Mouse (Mus musculus) E14TG2a.4 (cell line): ENCODE results near the gene Coro1c.

Source experiments
- CTCF ChIP-seq: conservative IDR thresholded peaks from 2 replicates; pipeline ENCODE4 v1.5.1; 2014; ENCODE audit warnings: low read length
- NANOG ChIP-seq: IDR thresholded peaks from 2 replicates; pipeline ENCODE4 v1.6.1; 2014; ENCODE audit warnings: borderline replicate concordance, low read length, mixed read lengths
- POU5F1 ChIP-seq: IDR thresholded peaks from 2 replicates; pipeline ENCODE4 v1.6.1; 2014; ENCODE audit warnings: low read length, borderline replicate concordance

DNA sequence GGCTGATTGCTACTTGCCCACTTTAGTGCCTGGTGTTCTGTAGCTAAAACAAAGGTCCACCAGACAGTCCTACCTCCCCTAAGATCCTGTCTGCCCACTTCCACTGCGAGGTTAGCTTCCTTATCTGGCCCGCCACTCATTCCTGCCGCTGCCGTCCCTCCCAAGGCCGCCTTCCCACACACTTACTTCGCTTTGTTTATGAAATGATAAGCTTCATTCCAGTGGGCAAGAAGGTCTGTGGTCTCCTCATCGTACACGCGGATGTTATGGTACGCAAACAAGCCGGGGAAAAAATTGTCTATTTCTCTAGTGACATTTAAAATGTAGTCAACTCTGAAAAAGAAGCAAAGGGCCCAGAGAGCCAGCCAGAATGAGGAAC is 43.1 kb upstream of the Coro1c start:
- TF ChIP-seq CTCF: no peak
- TF ChIP-seq POU5F1: no peak
- no peak for TF ChIP-seq NANOG
